Mouse (Mus musculus): Measurements from ENCODE around the gene Mark2.

DNA sequence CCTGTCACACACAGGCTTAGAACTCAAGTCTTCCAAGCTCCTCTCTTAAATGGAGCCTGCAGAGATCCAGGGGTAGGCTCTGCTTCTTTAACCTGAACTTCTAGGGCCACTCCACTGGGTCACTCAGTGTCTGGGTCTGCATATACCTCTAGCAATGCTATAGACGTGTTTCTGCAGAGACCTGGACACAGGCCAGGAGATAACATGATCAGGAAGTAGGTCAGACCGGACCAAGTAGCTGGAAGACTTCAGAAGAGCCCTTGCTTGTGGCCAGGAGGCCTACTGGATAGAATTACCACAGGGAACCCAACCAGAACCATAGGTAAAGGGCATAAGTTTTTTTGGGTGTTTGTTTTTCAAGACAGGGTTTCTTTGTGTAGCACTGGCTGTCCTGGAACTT is 51.9 kb downstream of the Mark2 start:
- TF ChIP-seq POLR2A (IDR thresholded peaks at IDR 0.05; ENCODE audit: low read depth, low read length) (no peak), CTCF (IDR thresholded peaks at IDR 0.05; ENCODE audit: borderline replicate concordance, insufficient read depth, low read length) (no peak)

Measured in embryonic fibroblast, embryonic 13.5 days (primary cell).